Mouse (Mus musculus): ENCODE measurements at regions not wholly inside any gene's neighbourhood (a gene's known extent, or its start where the extent isn't known, plus 50 kb on each side); places are given as distances from the start of the nearest gene placed in this dataset.

GRCm38 (mm10) chr4:131239132-131239531, 294.9 kb downstream of the Matn1 start:
- TF ChIP-seq CTCF (IDR thresholded peaks at IDR 0.05; ENCODE audit: low read depth, low read length) (peak; percentile 42), EP300 (IDR thresholded peaks at IDR 0.05; ENCODE audit: insufficient read depth, low read depth, low read length) (no peak)

Data from ES-Bruce4 (cell line).